Mouse (Mus musculus): Measurements from ENCODE around the gene C1qb. TPM values are rescaled to one million over a fixed set of nuclear protein-coding genes. Genes with fewer than 3 reads are reported as not detected.

C1qb gene
- polyA plus RNA-seq, 1 experiment from 2014 or later, result 51.0 TPM

DNA sequence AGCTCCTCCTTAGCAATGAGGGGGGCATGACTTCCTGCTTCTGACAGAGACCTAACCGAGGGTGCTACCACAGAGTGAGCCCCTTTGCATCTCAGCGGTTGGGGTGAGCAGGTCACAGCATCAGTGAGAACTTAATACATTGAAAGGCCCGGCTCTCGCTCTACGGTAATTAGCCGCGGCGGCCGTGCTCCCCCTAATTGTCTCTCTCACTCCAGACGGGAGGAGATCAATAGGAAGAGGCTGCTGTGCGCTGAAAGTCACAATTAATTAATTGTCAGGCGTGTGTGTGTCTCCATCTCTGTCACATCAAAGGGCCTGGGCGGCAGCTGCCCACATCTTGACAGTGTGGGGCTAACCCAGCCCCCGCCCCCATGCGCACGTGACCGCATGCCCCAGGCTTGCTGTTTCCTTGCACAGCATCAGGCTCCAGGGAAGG lies 25.2 kb upstream of the C1qb start:
- Histone ChIP-seq H3K27ac (no peak overlapping the region), H3K4me3 (no peak overlapping the region), H3K27me3 (peaks cover 80% of the 10 kb centered on the region), H3K4me2 (no peak overlapping the region), H3K36me3 (no peaks in the 10 kb centered on the region), H3K4me1 (no peaks in the 10 kb centered on the region), H3K9me3 (no peaks in the 10 kb centered on the region), H3K9ac (no peak overlapping the region)
- no peak for ATAC-seq (ENCODE audit: borderline replicate concordance, extremely low read depth, low FRiP score, low TSS enrichment)
- WGBS, result 7% methylated on average over 17 of the region's 17 CpGs

DNA sequence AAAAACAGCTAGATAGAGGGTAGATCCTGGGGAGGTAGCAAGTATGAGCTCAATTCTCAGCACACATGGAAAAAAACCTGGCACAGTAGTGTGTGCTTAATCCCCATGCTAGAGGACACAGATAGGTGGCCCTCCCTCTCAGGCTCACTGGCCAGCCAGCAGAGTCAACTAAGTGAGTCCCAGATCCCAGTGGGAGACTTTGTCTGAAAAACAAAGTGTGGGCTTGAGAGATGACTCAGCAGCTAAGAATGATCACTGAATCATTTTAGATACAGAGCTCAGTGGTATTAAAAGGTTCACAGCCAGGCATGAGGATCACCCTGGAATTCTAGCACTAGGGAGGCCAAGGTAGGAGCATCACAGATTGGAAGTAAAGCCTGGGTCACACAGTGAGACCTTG lies 21.8 kb upstream of the C1qb start:
- Histone ChIP-seq H3K4me3 (no peak overlapping the region), H3K9me3 (no peaks in the 10 kb centered on the region), H3K36me3 (no peaks in the 10 kb centered on the region), H3K27ac (no peak overlapping the region), H3K27me3 (peaks cover 83% of the 10 kb centered on the region), H3K4me2 (no peak overlapping the region), H3K9ac (no peak overlapping the region), H3K4me1 (no peaks in the 10 kb centered on the region)
- ATAC-seq (ENCODE audit: borderline replicate concordance, extremely low read depth, low FRiP score, low TSS enrichment), result no peak

DNA sequence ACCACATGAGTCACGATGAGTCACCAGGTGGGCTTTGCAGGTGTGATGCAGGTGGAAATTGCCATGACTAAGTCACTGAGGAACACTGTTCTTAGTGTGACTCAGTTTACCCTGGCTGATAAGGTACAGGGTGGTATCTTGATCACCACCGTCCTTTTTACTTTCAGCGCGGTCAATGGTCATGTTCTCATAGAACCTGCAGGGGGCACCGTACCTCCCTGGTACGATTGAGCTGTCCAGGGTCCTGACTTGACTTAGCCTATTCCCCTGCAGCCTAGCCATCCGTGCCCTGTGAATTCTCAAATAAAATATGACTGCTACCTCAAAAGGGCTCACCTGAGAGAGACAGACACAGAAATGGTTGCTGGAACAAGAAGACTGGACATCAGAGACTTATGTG lies 21.0 kb upstream of the C1qb start:
- no peak overlapping the region for H3K27ac ChIP-seq
- no peak; the same call in 1 of the 2 replicates for ATAC-seq (ENCODE audit: borderline replicate concordance, extremely low read depth, low FRiP score, low TSS enrichment)
- no peaks in the 10 kb centered on the region for H3K36me3 ChIP-seq
- H3K4me2 ChIP-seq, result no peak overlapping the region
- 13% methylated on average over 7 of the region's 7 CpGs for WGBS
- H3K27me3 ChIP-seq, result peaks cover 75% of the 10 kb centered on the region
- no peaks in the 10 kb centered on the region for H3K9me3 ChIP-seq
- no peak overlapping the region for H3K4me3 ChIP-seq
- H3K9ac ChIP-seq, result no peak overlapping the region
- no peaks in the 10 kb centered on the region for H3K4me1 ChIP-seq

DNA sequence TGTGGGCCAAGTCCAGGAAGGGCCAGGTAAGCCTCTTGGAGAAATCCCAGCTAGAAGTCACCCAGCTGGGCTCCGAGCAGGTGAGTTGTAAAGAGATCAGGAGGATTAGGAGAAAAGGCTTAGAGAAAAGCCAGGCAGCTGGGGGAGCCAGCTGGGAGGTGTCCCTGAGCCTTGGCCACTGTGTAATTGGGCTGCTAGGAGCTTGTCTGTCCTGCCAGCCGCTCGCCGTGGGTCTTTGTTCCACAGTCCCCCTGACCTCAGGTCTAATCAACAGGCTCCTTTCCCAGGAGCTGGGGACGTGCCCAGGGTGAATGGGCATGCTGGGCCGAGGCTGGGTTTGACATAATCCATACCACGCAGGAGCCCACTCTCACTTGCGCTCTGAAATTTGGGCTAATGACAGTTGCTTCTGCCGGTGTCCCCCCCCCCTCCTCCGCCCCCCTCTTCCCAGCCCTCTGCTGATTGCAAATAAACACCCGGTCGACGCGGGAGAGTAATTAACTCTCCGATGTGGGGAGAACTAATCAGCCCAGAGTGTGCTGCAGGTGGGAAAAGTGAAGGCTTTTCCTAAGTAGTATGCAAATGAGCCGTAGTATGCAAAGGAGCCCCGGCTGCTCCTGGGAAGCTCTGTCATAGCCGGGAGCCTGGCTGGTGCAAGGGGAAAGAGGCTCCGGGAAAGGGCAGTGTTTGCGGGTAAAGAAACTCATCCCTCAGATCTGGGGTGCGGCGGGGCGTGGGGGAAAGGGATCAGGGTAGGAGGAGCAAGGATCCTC lies 19.0 kb upstream of the C1qb start:
- no peaks in the 10 kb centered on the region for H3K4me1 ChIP-seq
- H3K36me3 ChIP-seq, result no peaks in the 10 kb centered on the region
- no peak overlapping the region for H3K27ac ChIP-seq
- H3K4me3 ChIP-seq, result no peak overlapping the region
- H3K27me3 ChIP-seq, result peaks cover 54% of the 10 kb centered on the region
- WGBS, result 1% methylated on average over 22 of the region's 23 CpGs
- ATAC-seq (ENCODE audit: borderline replicate concordance, extremely low read depth, low FRiP score, low TSS enrichment), result no peak
- no peak overlapping the region for H3K4me2 ChIP-seq
- H3K9me3 ChIP-seq, result no peaks in the 10 kb centered on the region
- no peak overlapping the region for H3K9ac ChIP-seq

DNA sequence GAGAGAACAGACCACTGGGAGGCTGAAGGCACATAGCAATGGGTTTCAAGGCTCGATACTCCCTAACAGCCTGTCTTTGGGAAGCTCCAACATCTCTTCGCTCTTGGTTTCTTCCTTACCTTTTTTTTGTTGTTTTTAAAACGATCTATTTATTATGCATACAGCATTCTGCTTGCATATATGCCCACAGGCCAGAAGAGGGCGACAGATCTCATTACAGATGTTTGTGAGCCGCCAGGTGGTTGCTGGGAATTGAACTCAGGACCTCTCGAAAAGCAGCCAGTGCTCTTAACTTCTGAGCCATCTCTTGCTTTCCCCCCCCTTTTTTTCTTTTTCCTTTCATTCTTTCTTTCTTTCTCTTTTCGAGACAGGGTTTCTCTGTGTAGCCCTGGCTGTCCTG lies 13.2 kb upstream of the C1qb start:
- WGBS, result 64% methylated on average over 7 of the region's 7 CpGs
- Histone ChIP-seq H3K4me2 (no peak overlapping the region), H3K4me1 (no peaks in the 10 kb centered on the region)

DNA sequence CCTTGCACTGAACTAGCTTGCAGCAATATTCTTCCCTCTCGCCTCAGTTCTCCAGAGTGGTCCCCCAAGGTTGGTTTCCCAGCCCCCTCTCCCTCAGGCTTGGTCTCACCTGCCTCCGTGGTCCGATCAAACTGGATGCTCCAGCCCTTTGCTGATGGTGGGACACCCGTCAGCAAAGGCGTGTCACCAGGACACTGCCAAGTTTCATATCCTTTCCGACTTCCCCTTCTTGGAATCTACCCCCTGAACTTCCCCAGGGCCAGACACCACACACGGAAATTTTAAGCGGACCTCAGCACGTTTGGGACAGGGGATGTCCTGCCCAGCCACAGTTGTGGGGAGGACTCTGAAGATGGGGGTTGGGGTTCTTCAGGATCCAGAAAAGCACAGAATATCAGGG lies 12.7 kb upstream of the C1qb start, which contains the start of gene C1qa:
C1qa (minus strand) TSS at position 167 of the 400 bp plus-strand sequence.
- H3K4me2 ChIP-seq, result no peak within 1 kb of the TSS
- no peaks in the 10 kb centered on the region for H3K4me1 ChIP-seq
- no peak for ATAC-seq (ENCODE audit: borderline replicate concordance, extremely low read depth, low FRiP score, low TSS enrichment)
- H3K4me3 ChIP-seq, result no peak within 1 kb of the TSS
- H3K9me3 ChIP-seq, result no peaks in the 10 kb centered on the region
- 62% methylated on average over 9 of the region's 9 CpGs for WGBS
- H3K27me3 ChIP-seq, result peaks cover 45% of the 10 kb centered on the region
- H3K27ac ChIP-seq, result no peak within 1 kb of the TSS
- H3K9ac ChIP-seq, result no peak within 1 kb of the TSS
- H3K36me3 ChIP-seq, result no peaks in the 10 kb centered on the region

More for the DNA sequence above, 13.2 kb upstream of the C1qb start:
- H3K9ac ChIP-seq, result no peak overlapping the region
- peaks cover 45% of the 10 kb centered on the region for H3K27me3 ChIP-seq
- H3K27ac ChIP-seq, result no peak overlapping the region
- H3K4me3 ChIP-seq, result no peak overlapping the region
- no peaks in the 10 kb centered on the region for H3K9me3 ChIP-seq
- H3K36me3 ChIP-seq, result no peaks in the 10 kb centered on the region
- no peak for ATAC-seq (ENCODE audit: borderline replicate concordance, extremely low read depth, low FRiP score, low TSS enrichment)

DNA sequence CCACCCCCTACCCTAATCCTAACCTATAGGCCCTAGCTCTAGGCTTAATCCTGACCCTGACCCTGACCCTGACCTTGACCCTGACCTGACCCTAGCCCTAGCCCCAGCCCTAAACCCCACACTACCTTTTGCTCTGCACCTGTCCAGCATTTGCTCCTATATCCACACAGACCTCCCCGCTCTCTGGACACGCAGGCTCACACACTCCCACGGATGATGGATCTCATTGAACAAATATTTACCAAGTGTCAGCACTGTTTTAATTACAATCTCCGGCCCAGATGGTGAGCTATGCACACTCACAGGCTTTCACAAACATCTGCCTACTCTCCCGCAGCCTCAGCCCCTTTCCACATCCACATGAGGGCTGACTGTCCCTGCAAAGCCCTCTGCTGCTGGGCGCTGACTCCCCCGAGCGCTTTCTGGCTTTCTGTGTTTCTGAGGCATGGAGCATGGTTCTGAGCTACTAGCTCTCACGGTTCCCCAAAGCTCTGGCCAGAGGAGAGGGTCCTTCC lies 12.2 kb upstream of the C1qb start:
- Histone ChIP-seq H3K4me2 (no peak overlapping the region), H3K4me1 (no peaks in the 10 kb centered on the region), H3K9me3 (no peaks in the 10 kb centered on the region), H3K36me3 (no peaks in the 10 kb centered on the region), H3K4me3 (no peak overlapping the region), H3K9ac (no peak overlapping the region), H3K27ac (no peak overlapping the region), H3K27me3 (peaks cover 42% of the 10 kb centered on the region)
- no peak for ATAC-seq (ENCODE audit: borderline replicate concordance, extremely low read depth, low FRiP score, low TSS enrichment)
- 21% methylated on average over 9 of the region's 9 CpGs for WGBS

DNA sequence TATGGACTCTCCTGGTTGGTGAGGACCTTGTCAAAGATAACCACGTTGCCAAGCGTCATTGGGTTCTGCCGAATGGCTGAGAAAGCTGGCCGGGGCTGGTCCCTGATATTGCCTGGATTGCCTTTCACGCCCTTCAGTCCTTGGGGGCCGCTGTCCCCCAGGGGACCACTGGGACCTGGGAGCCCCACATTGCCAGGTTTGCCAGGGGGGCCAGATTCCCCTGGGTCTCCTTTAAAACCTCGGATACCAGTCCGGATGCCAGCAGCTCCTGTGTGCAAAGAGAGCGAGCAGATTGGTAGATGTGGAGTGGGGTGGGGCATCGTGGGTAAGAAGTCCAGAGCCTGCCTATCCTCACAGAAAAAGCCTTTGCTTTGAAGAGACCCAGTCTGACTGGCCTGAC lies 10.5 kb upstream of the C1qb start:
- Histone ChIP-seq H3K4me2 (no peak overlapping the region), H3K36me3 (no peaks in the 10 kb centered on the region), H3K27ac (no peak overlapping the region), H3K4me3 (no peak overlapping the region), H3K27me3 (peaks cover 49% of the 10 kb centered on the region), H3K9me3 (no peaks in the 10 kb centered on the region), H3K9ac (no peak overlapping the region), H3K4me1 (no peaks in the 10 kb centered on the region)
- WGBS, result 27% methylated on average over 10 of the region's 10 CpGs
- ATAC-seq (ENCODE audit: borderline replicate concordance, extremely low read depth, low FRiP score, low TSS enrichment), result no peak

DNA sequence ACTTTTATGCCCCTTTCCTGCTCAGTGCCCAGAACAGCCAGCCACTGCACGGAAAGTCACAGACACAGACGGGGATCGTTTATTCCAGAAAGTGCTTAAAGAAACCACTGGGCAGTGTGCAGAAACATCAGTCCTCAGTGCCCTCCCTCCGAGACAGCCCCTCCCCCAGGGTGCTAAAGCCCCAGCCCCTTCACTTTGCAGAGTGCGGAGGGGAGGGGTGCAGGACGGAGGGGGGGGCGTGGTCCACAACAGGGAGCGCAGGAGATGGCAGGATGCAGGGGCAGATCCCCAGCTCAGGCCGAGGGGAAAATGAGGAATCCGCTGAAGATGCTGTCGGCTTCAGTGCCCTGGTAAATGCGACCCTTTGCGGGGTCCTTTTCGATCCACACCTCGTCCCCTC lies 9.9 kb upstream of the C1qb start:
- no peak for ATAC-seq (ENCODE audit: borderline replicate concordance, extremely low read depth, low FRiP score, low TSS enrichment)
- 5% methylated on average over 15 of the region's 15 CpGs for WGBS
- Histone ChIP-seq H3K27ac (no peak overlapping the region), H3K9ac (no peak overlapping the region), H3K4me3 (no peak overlapping the region), H3K4me1 (no peaks in the 10 kb centered on the region), H3K27me3 (peaks cover 52% of the 10 kb centered on the region), H3K36me3 (no peaks in the 10 kb centered on the region), H3K4me2 (no peak overlapping the region), H3K9me3 (no peaks in the 10 kb centered on the region)

DNA sequence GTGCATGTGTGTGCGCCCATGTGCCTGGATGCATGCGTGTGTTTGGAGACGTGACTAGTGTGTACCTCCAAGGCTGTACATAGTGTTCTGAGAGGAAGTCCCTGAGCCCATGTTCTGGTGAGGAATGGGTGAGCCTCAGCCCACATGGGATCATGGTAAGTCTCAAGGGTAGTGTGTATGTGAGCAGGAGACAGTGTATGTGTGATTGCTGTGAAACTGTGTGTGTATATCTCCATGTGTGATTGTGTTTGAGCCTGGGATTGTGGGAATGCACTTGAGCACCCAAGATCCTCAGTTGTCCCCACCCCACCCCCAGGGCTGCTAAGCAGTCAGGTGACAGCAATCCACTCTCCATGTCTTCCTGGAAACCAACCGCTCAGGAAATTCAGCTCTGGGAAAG lies 8.8 kb upstream of the C1qb start:
- H3K36me3 ChIP-seq, result no peaks in the 10 kb centered on the region
- peaks cover 60% of the 10 kb centered on the region for H3K27me3 ChIP-seq
- no peak for ATAC-seq (ENCODE audit: borderline replicate concordance, extremely low read depth, low FRiP score, low TSS enrichment)
- H3K27ac ChIP-seq, result no peak overlapping the region
- H3K4me1 ChIP-seq, result no peaks in the 10 kb centered on the region
- WGBS, result 64% methylated on average over 4 of the region's 4 CpGs
- H3K4me2 ChIP-seq, result no peak overlapping the region
- no peaks in the 10 kb centered on the region for H3K9me3 ChIP-seq
- H3K9ac ChIP-seq, result no peak overlapping the region
- no peak overlapping the region for H3K4me3 ChIP-seq

DNA sequence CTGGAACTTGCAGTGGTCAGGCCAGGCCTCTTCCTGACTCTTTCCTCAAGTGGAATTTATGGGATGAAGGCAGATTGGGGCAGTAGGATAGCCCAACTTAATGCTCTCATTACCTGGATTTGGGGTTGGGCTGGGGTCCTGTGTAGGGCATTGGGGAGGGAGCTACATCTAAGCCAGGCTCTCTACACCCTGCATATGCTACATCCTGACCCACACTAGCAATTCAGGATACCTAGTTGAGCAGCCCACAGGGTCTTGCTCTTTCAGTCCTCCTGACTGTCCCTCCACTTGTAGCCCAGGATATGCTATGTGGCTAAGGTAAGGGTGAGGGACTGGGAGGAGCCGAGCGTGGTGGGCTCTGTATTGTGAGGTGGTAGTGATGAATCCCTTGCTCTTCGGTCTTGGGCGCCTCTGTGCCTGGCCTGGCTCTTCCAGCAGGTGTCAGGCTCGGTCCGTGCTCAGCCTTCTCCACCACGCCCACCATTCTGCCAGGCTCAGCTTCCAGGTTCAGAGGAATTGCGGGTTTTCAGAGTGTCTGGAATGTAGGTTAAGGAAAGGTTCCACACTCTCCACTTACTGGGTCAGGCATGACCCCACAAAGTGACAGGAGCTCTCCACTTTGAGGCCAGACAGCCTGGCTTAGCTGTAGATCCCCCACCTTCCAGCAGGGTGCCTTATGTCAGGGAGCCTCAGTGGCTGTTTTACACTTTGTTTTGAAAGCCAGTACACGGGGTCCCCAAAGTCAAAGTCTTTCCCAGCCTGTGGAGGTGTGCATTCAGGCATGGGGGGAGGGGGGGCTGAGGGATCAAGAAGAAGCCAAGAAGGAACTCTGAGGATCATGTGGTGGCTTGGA lies 7.9 kb upstream of the C1qb start:
- 6% methylated on average over 9 of the region's 9 CpGs for WGBS
- H3K27me3 ChIP-seq, result peaks cover 60% of the 10 kb centered on the region
- ATAC-seq (ENCODE audit: borderline replicate concordance, extremely low read depth, low FRiP score, low TSS enrichment), result no peak
- H3K27ac ChIP-seq, result no peak overlapping the region
- H3K9me3 ChIP-seq, result no peaks in the 10 kb centered on the region
- H3K9ac ChIP-seq, result no peak overlapping the region
- H3K4me2 ChIP-seq, result no peak overlapping the region
- no peaks in the 10 kb centered on the region for H3K36me3 ChIP-seq
- H3K4me1 ChIP-seq, result no peaks in the 10 kb centered on the region
- H3K4me3 ChIP-seq, result no peak overlapping the region

DNA sequence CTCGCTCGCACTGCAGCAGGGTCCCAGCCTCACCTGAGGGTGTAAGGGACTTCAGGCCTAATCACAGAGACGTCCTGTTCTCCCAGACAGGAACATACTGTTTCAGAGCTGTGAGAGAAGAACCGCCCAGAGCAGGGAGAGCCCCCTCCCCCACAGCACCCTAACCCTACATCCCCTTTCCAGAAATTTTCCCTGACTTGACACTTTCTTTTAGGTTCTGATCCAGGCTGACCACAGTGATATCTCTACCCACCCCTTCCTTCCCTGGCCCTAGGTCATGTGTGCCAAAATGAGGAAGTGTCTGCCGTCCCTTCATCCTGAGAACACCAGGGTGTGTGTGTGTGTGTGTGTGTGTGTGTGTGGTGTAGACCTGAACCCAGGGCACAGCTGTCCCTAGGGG lies 6.8 kb upstream of the C1qb start, which contains the start of gene C1qc:
C1qc (minus strand) TSS at position 255 of the 400 bp plus-strand sequence.
- ATAC-seq (ENCODE audit: borderline replicate concordance, extremely low read depth, low FRiP score, low TSS enrichment), result no peak
- WGBS, result 39% methylated on average over 5 of the region's 5 CpGs
- H3K27me3 ChIP-seq, result peaks cover 58% of the 10 kb centered on the region

More for the DNA sequence above, 6.8 kb upstream of the C1qb start, which contains the start of gene C1qc:
- Histone ChIP-seq H3K27ac (no peak within 1 kb of the TSS), H3K9ac (no peak within 1 kb of the TSS), H3K4me1 (no peaks in the 10 kb centered on the region), H3K4me3 (no peak within 1 kb of the TSS), H3K4me2 (no peak within 1 kb of the TSS), H3K9me3 (no peaks in the 10 kb centered on the region), H3K36me3 (no peaks in the 10 kb centered on the region)

Measured in lung, embryonic 15.5 days (tissue).